Mouse (Mus musculus) heart, postnatal 10 days (tissue): ENCODE data around the gene Gm29776. TPM values are rescaled to one million over a fixed set of nuclear protein-coding genes. Genes with fewer than 3 reads are reported as not detected.

ENCODE experiments used
- DNase-seq, 2 experiments: peaks; one replicate each; pipeline ENCODE4 v3.0.0; 2021
- intact Hi-C: fragments of 180-260 bp; cut with DNase I; formaldehyde crosslinking; loops from one replicate; pipeline ENCODE4 v1.15.1; 2025
- microRNA-seq, 2 experiments: library from miRNA; unstranded; fragments of <30 nt; microRNA quantifications; one replicate each; pipeline ENCODE4 v1.2.0; 2022
- total RNA-seq, 2 experiments: library from RNA; stranded (reverse); gene quantifications; 2 replicates each; pipeline ENCODE4 v1.2.3; 2021

Gm29776 gene
- total RNA-seq, 2 experiments from 2014 or later: 0.10 TPM

- intact Hi-C loops: no loop called here
- DNase-seq: peak in 1 of 2 experiments; percentile 55
Measured at GRCm38 (mm10) chr14:54660009-54660408, 38.6 kb downstream of the Gm29776 start.

- intact Hi-C loops: loop anchor here (5.0 kb wide), 1 partner anchor 34 kb away; the partner anchor contains the start of genes 1700123O20Rik and Acin1
- DNase-seq: peak; percentile 91
Measured at GRCm38 (mm10) chr14:54653496-54653895, 45.1 kb downstream of the Gm29776 start.

GRCm38 (mm10) chr14:54652787-54653186 lies 45.8 kb downstream of the Gm29776 start:
- DNase-seq: peak in 1 of 2 experiments; percentile 4
- intact Hi-C loops: loop anchor here (5.0 kb wide), 1 partner anchor 35 kb away; the partner anchor contains the start of genes 1700123O20Rik and Acin1

- peak in 1 of 2 experiments; percentile 12 for DNase-seq
- intact Hi-C loops: loop anchor here (1.0 to 5.0 kb wide), 2 partner anchors 36 to 50 kb away; partner anchors contain the start of genes 1700123O20Rik and Acin1
Measured at GRCm38 (mm10) chr14:54651556-54651955, 47.1 kb downstream of the Gm29776 start.

GRCm38 (mm10) chr14:54650621-54651454 lies 47.8 kb downstream of the Gm29776 start:
- intact Hi-C loops: loop anchor here (1.0 to 5.0 kb wide), 2 partner anchors 36 to 50 kb away; partner anchors contain the start of genes 1700123O20Rik and Acin1
- peak; percentile 89 to 92 for DNase-seq

- no peak for DNase-seq
- intact Hi-C loops: no loop called here
Measured at GRCm38 (mm10) chr14:54647900-54648299, 50.7 kb downstream of the Gm29776 start.

GRCm38 (mm10) chr14:54646898-54647636 lies 51.6 kb downstream of the Gm29776 start:
- intact Hi-C loops: no loop called here
- DNase-seq: no peak

- no peak for DNase-seq
- intact Hi-C loops: no loop called here
Measured at GRCm38 (mm10) chr14:54646455-54646854, 52.2 kb downstream of the Gm29776 start.

GRCm38 (mm10) chr14:54644294-54644693 lies 54.3 kb downstream of the Gm29776 start:
- intact Hi-C loops: loop anchor here (5.0 kb wide), 1 partner anchor 417 kb away; no protein-coding TSS in a partner anchor
- DNase-seq: no peak

GRCm38 (mm10) chr14:54643011-54643410 lies 55.6 kb downstream of the Gm29776 start:
- intact Hi-C loops: loop anchor here (5.0 kb wide), 1 partner anchor 416 kb away; no protein-coding TSS in a partner anchor
- no peak for DNase-seq

Small RNA genes lying within 50 kb of the gene (microRNA-seq; reads per million reads assigned to microRNA genes)
- 0.35 to 0.47 reads per million in 2 experiments for gene Mir6948

Other genes with a start within 250 kb of the Gm29776 start
- 10 to 100 TPM; 87.9 to 91.3 TPM for gene Lrp10, start 234.7 kb downstream of the Gm29776 start, total RNA-seq
- not detected for gene Rem2, start 222.7 kb downstream of the Gm29776 start, total RNA-seq
- gene Prmt5, start 181.3 kb downstream of the Gm29776 start, total RNA-seq: 10 to 100 TPM; 32.9 to 38.2 TPM
- gene Haus4, start 144.2 kb downstream of the Gm29776 start, total RNA-seq: 10 to 100 TPM; 15.0 to 15.8 TPM
- 10 to 100 TPM; 14.5 to 16.0 TPM for gene Ajuba, start 121.3 kb downstream of the Gm29776 start, total RNA-seq
- gene 4931414P19Rik, start 92.8 kb downstream of the Gm29776 start, total RNA-seq: 1 to 10 TPM; 4.2 to 4.9 TPM
- 100 to 1,000 TPM; 206 to 207 TPM for gene Psmb5, start 80.8 kb downstream of the Gm29776 start, total RNA-seq
- not detected for gene Psmb11, start 77.4 kb downstream of the Gm29776 start, total RNA-seq
- not detected for gene Gm17606, start 57.9 kb downstream of the Gm29776 start, total RNA-seq
- gene Cdh24, start 57.5 kb downstream of the Gm29776 start, total RNA-seq: 1 to 10 TPM; 1.3 TPM
- gene 1700123O20Rik, start 12.6 kb downstream of the Gm29776 start, total RNA-seq: 10 to 100 TPM; 19.8 to 21.9 TPM
- gene Acin1, start 11.9 kb downstream of the Gm29776 start, total RNA-seq: 100 to 1,000 TPM; 104 to 114 TPM
- gene Cebpe, start 13.3 kb upstream of the Gm29776 start, total RNA-seq: not detected
- 1 to 10 TPM; 2.4 to 3.6 TPM for gene Slc7a8, start 83.1 kb upstream of the Gm29776 start, total RNA-seq
- not detected for gene Rnf212b, start 115.3 kb upstream of the Gm29776 start, total RNA-seq
- 10 to 100 TPM in 1 of 2 experiments, 1 to 10 TPM in 1; 8.7 to 11.2 TPM for gene Homez, start 172.1 kb upstream of the Gm29776 start, total RNA-seq
- gene Ppp1r3e, start 178.7 kb upstream of the Gm29776 start, total RNA-seq: 1 to 10 TPM; 5.6 to 6.2 TPM
- gene Bcl2l2, start 184.5 kb upstream of the Gm29776 start, total RNA-seq: 10 to 100 TPM; 39.3 to 41.8 TPM
- 1 to 10 TPM in 1 of 2 experiments, not detected in 1; 1.6 TPM for gene Gm20521, start 184.6 kb upstream of the Gm29776 start, total RNA-seq
- 100 to 1,000 TPM in 1 of 2 experiments, 10 to 100 TPM in 1; 99.4 to 103 TPM for gene Pabpn1, start 193.7 kb upstream of the Gm29776 start, total RNA-seq
- gene Slc22a17, start 214.3 kb upstream of the Gm29776 start, total RNA-seq: 10 to 100 TPM in 1 of 2 experiments, 1 to 10 TPM in 1; 9.6 to 10.8 TPM
- gene Efs, start 227.3 kb upstream of the Gm29776 start, total RNA-seq: 1 to 10 TPM; 7.4 TPM
- not detected for gene Il25, start 233.9 kb upstream of the Gm29776 start, total RNA-seq
- gene Cmtm5, start 237.4 kb upstream of the Gm29776 start, total RNA-seq: under 1 TPM in 1 of 2 experiments, not detected in 1; 0.91 TPM